Mouse (Mus musculus) hindbrain, embryonic 10.5 days (tissue): ENCODE measurements around the gene Hivep2. TPM values are rescaled to one million over a fixed set of nuclear protein-coding genes. Genes with fewer than 3 reads are reported as not detected.

Experiments
- DNase-seq: peaks from one replicate; pipeline ENCODE4 v3.0.0-alpha.2; 2017; ENCODE audit warnings: low spot score
- H3K27ac ChIP-seq: fragments of 300-500 bp; sonication (generic); 2 replicates; pipeline ENCODE4 v1.5.1; 2016; ENCODE audit warnings: mild to moderate bottlenecking, moderate library complexity
- H3K27me3 ChIP-seq: fragments of 300-500 bp; sonication (generic); 2 replicates; pipeline ENCODE4 v1.6.1; 2016; ENCODE audit warnings: mild to moderate bottlenecking; ENCODE audit not compliant: poor library complexity, insufficient read depth, severe bottlenecking
- H3K36me3 ChIP-seq: fragments of 300-500 bp; sonication (generic); 2 replicates; pipeline ENCODE4 v1.6.1; 2016; ENCODE audit warnings: mild to moderate bottlenecking, moderate library complexity
- H3K4me1 ChIP-seq: fragments of 300-500 bp; sonication (generic); replicated peaks from 2 replicates; pipeline ENCODE4 v1.6.1; 2016; ENCODE audit warnings: mild to moderate bottlenecking
- H3K4me3 ChIP-seq: fragments of 300-500 bp; sonication (generic); 2 replicates; pipeline ENCODE4 v1.5.1; 2016; ENCODE audit warnings: mild to moderate bottlenecking, moderate library complexity
- H3K9me3 ChIP-seq: fragments of 300-500 bp; sonication (generic); 2 replicates; pipeline ENCODE4 v1.6.1; 2016; ENCODE audit warnings: mild to moderate bottlenecking, moderate library complexity
- WGBS: fragments of 180-500 bp; shearing (Covaris S2); methylation state at CpG from one replicate; pipeline ENCODE4 v1.1.7; 2016; 5-methylcytosine and 5-hydroxymethylcytosine counted together
- polyA plus RNA-seq: library from polyadenylated mRNA; unstranded; fragments of >200 nt; fragmentation: Nextera tagmentation; extraction: Ambion mirVana; gene quantifications from 2 replicates; pipeline ENCODE4 v1.2.1, GENCODE M21; 2016

Gene Hivep2
- polyA plus RNA-seq, 1 experiment from 2014 or later: 1.2 TPM

- 95% methylated on average over 2 of the region's 2 CpGs for WGBS
- H3K4me1 ChIP-seq: peaks cover 27% of the 10 kb centered on the region
Observed at GRCm38 (mm10) chr10:14059581-14059980, 93.7 kb downstream of the Hivep2 start.

GRCm38 (mm10) chr10:14060302-14060701, 94.4 kb downstream of the Hivep2 start:
- H3K36me3 ChIP-seq: no peaks in the 10 kb centered on the region
- no peaks in the 10 kb centered on the region for H3K27me3 ChIP-seq
- no peak overlapping the region for H3K27ac ChIP-seq
- H3K9me3 ChIP-seq: no peaks in the 10 kb centered on the region
- H3K4me1 ChIP-seq: peaks cover 24% of the 10 kb centered on the region
- no peak for DNase-seq
- no peak overlapping the region for H3K4me3 ChIP-seq
- 81% methylated on average over 2 of the region's 2 CpGs for WGBS

More at GRCm38 (mm10) chr10:14059581-14059980, 93.7 kb downstream of the Hivep2 start:
- H3K36me3 ChIP-seq: no peaks in the 10 kb centered on the region
- H3K27me3 ChIP-seq: no peaks in the 10 kb centered on the region
- no peak for DNase-seq
- H3K27ac ChIP-seq: no peak overlapping the region
- H3K4me3 ChIP-seq: no peak overlapping the region
- no peaks in the 10 kb centered on the region for H3K9me3 ChIP-seq

- Histone ChIP-seq H3K27ac (no peak overlapping the region), H3K9me3 (no peaks in the 10 kb centered on the region), H3K36me3 (no peaks in the 10 kb centered on the region), H3K4me3 (no peak overlapping the region), H3K27me3 (no peaks in the 10 kb centered on the region), H3K4me1 (no peaks in the 10 kb centered on the region)
- 88% methylated on average over 4 of the region's 4 CpGs for WGBS
- no peak for DNase-seq
Observed at GRCm38 (mm10) chr10:14063226-14063625, 97.4 kb downstream of the Hivep2 start.

GRCm38 (mm10) chr10:14064759-14065395, 99.0 kb downstream of the Hivep2 start:
- H3K9me3 ChIP-seq: no peaks in the 10 kb centered on the region
- DNase-seq: no peak
- no peak overlapping the region for H3K4me3 ChIP-seq
- no peak overlapping the region for H3K27ac ChIP-seq
- 88% methylated on average over 15 of the region's 15 CpGs for WGBS
- H3K27me3 ChIP-seq: no peaks in the 10 kb centered on the region
- no peaks in the 10 kb centered on the region for H3K4me1 ChIP-seq
- no peaks in the 10 kb centered on the region for H3K36me3 ChIP-seq

GRCm38 (mm10) chr10:14067802-14068201, 101.9 kb downstream of the Hivep2 start:
- H3K4me3 ChIP-seq: no peak overlapping the region
- H3K4me1 ChIP-seq: no peaks in the 10 kb centered on the region
- DNase-seq: no peak
- H3K27ac ChIP-seq: no peak overlapping the region
- no peaks in the 10 kb centered on the region for H3K27me3 ChIP-seq
- WGBS: 81% methylated on average over 4 of the region's 4 CpGs
- H3K36me3 ChIP-seq: no peaks in the 10 kb centered on the region
- no peaks in the 10 kb centered on the region for H3K9me3 ChIP-seq

GRCm38 (mm10) chr10:14070498-14071079, 104.7 kb downstream of the Hivep2 start:
- no peak overlapping the region for H3K4me3 ChIP-seq
- WGBS: 90% methylated on average over 5 of the region's 5 CpGs
- no peak overlapping the region for H3K27ac ChIP-seq
- DNase-seq: no peak
- H3K36me3 ChIP-seq: no peaks in the 10 kb centered on the region
- H3K27me3 ChIP-seq: no peaks in the 10 kb centered on the region
- H3K9me3 ChIP-seq: no peaks in the 10 kb centered on the region
- no peaks in the 10 kb centered on the region for H3K4me1 ChIP-seq

- Histone ChIP-seq H3K4me1 (peaks cover 7% of the 10 kb centered on the region), H3K27me3 (no peaks in the 10 kb centered on the region), H3K27ac (no peak overlapping the region), H3K4me3 (no peak overlapping the region), H3K9me3 (no peaks in the 10 kb centered on the region), H3K36me3 (no peaks in the 10 kb centered on the region)
- 91% methylated on average over 3 of the region's 3 CpGs for WGBS
- no peak for DNase-seq
Observed at GRCm38 (mm10) chr10:14072504-14072903, 106.6 kb downstream of the Hivep2 start.

GRCm38 (mm10) chr10:14075767-14076166, 109.9 kb downstream of the Hivep2 start:
- no peak for DNase-seq
- H3K36me3 ChIP-seq: no peaks in the 10 kb centered on the region
- no peaks in the 10 kb centered on the region for H3K27me3 ChIP-seq
- 88% methylated on average over 5 of the region's 5 CpGs for WGBS
- no peak overlapping the region for H3K4me3 ChIP-seq
- no peaks in the 10 kb centered on the region for H3K9me3 ChIP-seq
- H3K27ac ChIP-seq: no peak overlapping the region
- peaks cover 7% of the 10 kb centered on the region for H3K4me1 ChIP-seq

- no peak for DNase-seq
- H3K27ac ChIP-seq: no peak overlapping the region
- H3K27me3 ChIP-seq: no peaks in the 10 kb centered on the region
- peaks cover 7% of the 10 kb centered on the region for H3K4me1 ChIP-seq
- H3K36me3 ChIP-seq: no peaks in the 10 kb centered on the region
- 68% methylated on average over 9 of the region's 9 CpGs for WGBS
- H3K9me3 ChIP-seq: no peaks in the 10 kb centered on the region
- no peak overlapping the region for H3K4me3 ChIP-seq
Observed at GRCm38 (mm10) chr10:14076880-14077279, 111.0 kb downstream of the Hivep2 start.

- no peaks in the 10 kb centered on the region for H3K27me3 ChIP-seq
- DNase-seq: no peak
- H3K4me3 ChIP-seq: no peak overlapping the region
- H3K9me3 ChIP-seq: no peaks in the 10 kb centered on the region
- no peak overlapping the region for H3K27ac ChIP-seq
- H3K4me1 ChIP-seq: peaks cover 7% of the 10 kb centered on the region
- no peaks in the 10 kb centered on the region for H3K36me3 ChIP-seq
- 86% methylated on average over 6 of the region's 6 CpGs for WGBS
Observed at GRCm38 (mm10) chr10:14080830-14081229, 115.0 kb downstream of the Hivep2 start.

GRCm38 (mm10) chr10:14081824-14082223, 115.9 kb downstream of the Hivep2 start:
- no peaks in the 10 kb centered on the region for H3K27me3 ChIP-seq
- no peaks in the 10 kb centered on the region for H3K36me3 ChIP-seq
- no peaks in the 10 kb centered on the region for H3K9me3 ChIP-seq
- H3K27ac ChIP-seq: no peak overlapping the region
- peaks cover 2% of the 10 kb centered on the region for H3K4me1 ChIP-seq
- DNase-seq: no peak
- H3K4me3 ChIP-seq: no peak overlapping the region
- WGBS: 74% methylated on average over 3 of the region's 3 CpGs

- no peak for DNase-seq
- WGBS: 71% methylated on average over 3 of the region's 3 CpGs
Observed at GRCm38 (mm10) chr10:14082275-14082674, 116.4 kb downstream of the Hivep2 start.

GRCm38 (mm10) chr10:14085241-14085659, 119.4 kb downstream of the Hivep2 start:
- DNase-seq: no peak
- Histone ChIP-seq H3K27me3 (no peaks in the 10 kb centered on the region), H3K4me1 (no peaks in the 10 kb centered on the region), H3K4me3 (no peak overlapping the region), H3K36me3 (no peaks in the 10 kb centered on the region), H3K27ac (no peak overlapping the region), H3K9me3 (no peaks in the 10 kb centered on the region)
- 92% methylated on average over 12 of the region's 12 CpGs for WGBS

More at GRCm38 (mm10) chr10:14082275-14082674, 116.4 kb downstream of the Hivep2 start:
- Histone ChIP-seq H3K9me3 (no peaks in the 10 kb centered on the region), H3K27ac (no peak overlapping the region), H3K36me3 (no peaks in the 10 kb centered on the region), H3K4me1 (no peaks in the 10 kb centered on the region), H3K4me3 (no peak overlapping the region), H3K27me3 (no peaks in the 10 kb centered on the region)
